Mouse (Mus musculus) lung, adult 2 months (tissue): Measurements from ENCODE around the gene Tbx1.

Experiments
- CTCF ChIP-seq: fragments of 200-500 bp; IDR thresholded peaks from 2 replicates; pipeline ENCODE4 v1.5.1; 2011; ENCODE audit warnings: mild to moderate bottlenecking, low read length, control low read depth; ENCODE audit not compliant: insufficient read depth
- POLR2A ChIP-seq: fragments of 200-500 bp; IDR thresholded peaks from 2 replicates; pipeline ENCODE4 v1.6.1; 2011; ENCODE audit warnings: low read depth, mild to moderate bottlenecking, control low read depth, low read length, borderline replicate concordance; ENCODE audit errors: extremely low read depth

DNA sequence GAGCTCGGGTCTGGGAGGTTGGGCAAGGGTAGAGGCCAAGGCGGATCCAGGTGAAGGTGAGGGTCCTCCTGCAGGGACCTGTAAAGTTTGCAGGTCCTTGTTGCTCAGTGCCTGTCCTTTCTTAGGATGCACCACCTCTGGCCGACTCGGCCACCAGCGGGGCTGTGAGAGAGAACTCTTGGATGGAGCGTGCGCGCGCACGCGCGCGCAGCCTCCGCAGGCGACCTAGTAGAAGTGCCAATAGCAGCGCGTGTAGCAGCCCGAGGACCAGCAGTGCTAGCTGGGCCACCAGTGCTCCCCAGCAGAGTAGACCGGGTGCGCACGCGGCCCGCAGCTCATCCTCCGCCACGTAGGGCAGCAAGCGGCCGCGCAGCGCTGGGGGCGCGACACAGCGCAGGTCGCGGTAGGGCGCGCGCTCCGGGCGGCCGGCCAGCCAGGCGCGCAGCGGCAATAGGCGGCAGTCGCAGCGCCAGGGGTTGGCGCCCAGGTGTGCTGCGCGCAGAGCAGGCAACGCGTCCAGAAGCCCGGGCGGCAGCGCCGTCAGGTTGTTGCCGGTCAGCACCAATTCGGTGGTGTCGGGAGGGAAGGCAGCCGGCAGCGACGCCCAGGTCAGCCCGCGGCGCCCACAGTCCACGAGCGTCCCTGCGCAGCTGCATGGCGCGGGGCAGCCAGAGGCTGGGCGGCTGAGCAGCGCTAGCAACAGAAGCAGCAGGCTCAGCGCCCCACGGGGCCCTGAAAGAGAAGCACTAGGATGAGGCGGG is 30.3 kb upstream of the Tbx1 start:
- TF ChIP-seq CTCF = no peak
- no peak for TF ChIP-seq POLR2A
